In the genomic region with DNA sequence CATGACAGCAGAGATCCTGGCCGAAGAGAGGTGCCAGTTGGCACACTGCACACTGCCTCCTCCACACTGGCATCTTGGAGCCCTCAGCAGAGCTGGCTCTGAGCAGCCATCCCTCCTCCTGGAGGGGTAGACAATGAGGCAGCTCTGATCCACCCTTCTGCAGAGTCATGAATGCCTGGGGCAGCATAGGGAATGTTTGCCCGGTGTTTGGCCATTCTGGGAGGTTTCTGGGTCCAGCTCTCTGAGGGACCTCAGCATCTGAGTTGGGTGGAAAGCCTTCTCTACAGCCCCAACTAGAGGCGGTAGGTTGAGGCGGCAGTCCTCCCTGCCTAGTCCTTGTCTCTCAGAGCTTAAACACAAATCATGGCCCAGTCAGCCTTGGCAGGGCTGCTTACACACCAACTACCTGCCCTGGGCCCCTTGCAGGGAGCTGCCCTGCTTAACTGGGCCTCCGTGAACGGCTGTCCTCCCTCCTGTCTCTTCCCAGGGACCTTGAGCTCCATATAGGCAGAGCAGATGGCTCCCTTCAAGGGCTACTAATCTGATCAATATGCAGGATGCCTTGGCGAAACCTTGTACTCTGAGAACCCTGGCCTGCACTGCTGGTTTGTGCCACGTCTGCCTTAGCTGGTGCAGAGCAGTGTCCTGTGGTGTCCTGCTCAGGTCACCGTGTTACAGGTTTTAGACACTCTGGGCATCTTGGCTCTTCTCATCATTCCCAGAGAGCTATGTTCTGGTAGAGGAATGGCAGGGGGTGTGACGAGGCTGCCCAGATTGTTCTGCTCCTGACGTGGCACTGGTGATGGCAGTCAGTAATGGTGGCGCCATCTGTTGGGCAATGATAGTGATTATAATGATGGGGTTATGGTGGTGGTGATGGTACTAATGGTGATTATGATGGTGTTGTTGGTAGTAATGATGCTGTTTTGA, we compare ENCODE assay signal across 8 mouse cellular contexts. TPM values are rescaled to one million over a fixed set of nuclear protein-coding genes. Genes with fewer than 3 reads are reported as not detected.
DNase-seq lines count a peak whose midpoint lies in the region; ATAC-seq and TF ChIP-seq lines count a peak whose summit lies in the region.

No protein-coding gene starts in this region.

- no peaks in the 10 kb centered on the region for H3K4me1 ChIP-seq in kidney, adult 2 months (ENCODE audit: control insufficient read depth, insufficient read depth, low read length)
- H3K4me1 ChIP-seq in embryonic fibroblast, embryonic 13.5 days (ENCODE audit: control insufficient read depth, insufficient read depth, low read length) = peaks cover 1% of the 10 kb centered on the region; the same call in 1 of the 2 replicates
- no peaks in the 10 kb centered on the region for H3K4me1 ChIP-seq in stomach, postnatal 0 days (replicated peaks; ENCODE audit: control insufficient read depth, insufficient read depth)
- H3K4me1 ChIP-seq in midbrain, embryonic 15.5 days = peaks cover 14% of the 10 kb centered on the region; the same call in 1 of the 2 replicates

- no peak overlapping the region for H3K9ac ChIP-seq in stomach, postnatal 0 days (ENCODE audit: low read length)
- no peak overlapping the region for H3K9ac ChIP-seq in midbrain, embryonic 15.5 days

- H3K27me3 ChIP-seq in kidney, adult 2 months (replicated peaks; ENCODE audit: control insufficient read depth, insufficient read depth, low read length) = no peaks in the 10 kb centered on the region
- H3K27me3 ChIP-seq in stomach, postnatal 0 days (ENCODE audit: control insufficient read depth, insufficient read depth, low read length) = no peaks in the 10 kb centered on the region
- H3K27me3 ChIP-seq in midbrain, embryonic 15.5 days (replicated peaks) = no peaks in the 10 kb centered on the region

- no peaks in the 10 kb centered on the region for H3K9me3 ChIP-seq in stomach, postnatal 0 days (ENCODE audit: control insufficient read depth, low read length)
- no peaks in the 10 kb centered on the region for H3K9me3 ChIP-seq in midbrain, embryonic 15.5 days

- intact Hi-C loops in left cerebral cortex, postnatal 14 days (cut with DNase I) = no loop called here

- DNase-seq in kidney, adult 2 months = peak; percentile 23
- no peak for DNase-seq in kidney, adult 11 months
- DNase-seq in thymus, postnatal 0 days (ENCODE audit: low spot score) = peak; percentile 39
- DNase-seq in thymus, adult 18-20 months = no peak
- no peak for DNase-seq in stomach, postnatal 0 days (ENCODE audit: low spot score)
- DNase-seq in left cerebral cortex, postnatal 14 days (ENCODE audit: low spot score in 2 of 2) = no peak

- WGBS in kidney, adult 2 months = 79% methylated on average over 12 of the region's 12 CpGs
- 65% methylated on average over 12 of the region's 12 CpGs for WGBS in stomach, postnatal 0 days
- 62% methylated on average over 12 of the region's 12 CpGs for WGBS in midbrain, embryonic 15.5 days

- no peak for ATAC-seq in stomach, postnatal 0 days (ENCODE audit: low FRiP score, low TSS enrichment)
- no peak; the same call in 1 of the 2 replicates for ATAC-seq in midbrain, embryonic 15.5 days (replicated peaks)

- no peak overlapping the region for H3K4me3 ChIP-seq in kidney, adult 2 months (ENCODE audit: insufficient read depth, low read depth, low read length)
- no peak overlapping the region for H3K4me3 ChIP-seq in embryonic fibroblast, embryonic 13.5 days (ENCODE audit: insufficient read depth, low read length)
- no peak overlapping the region for H3K4me3 ChIP-seq in stomach, postnatal 0 days (ENCODE audit: low read depth, low read length)
- no peak overlapping the region for H3K4me3 ChIP-seq in midbrain, embryonic 15.5 days

- no peak for TF ChIP-seq POLR2A in kidney, adult 2 months (IDR thresholded peaks at IDR 0.05; ENCODE audit: low read depth, low read length)
- TF ChIP-seq POLR2A in embryonic fibroblast, embryonic 13.5 days (IDR thresholded peaks at IDR 0.05; ENCODE audit: low read depth, low read length) = no peak

- peak; percentile 56 for TF ChIP-seq CTCF in kidney, adult 2 months (conservative IDR thresholded peaks at IDR 0.05; ENCODE audit: insufficient read depth, insufficient read length, low read depth, low read length)
- TF ChIP-seq CTCF in embryonic fibroblast, embryonic 13.5 days (IDR thresholded peaks at IDR 0.05; ENCODE audit: borderline replicate concordance, insufficient read depth, low read length) = peak; percentile 38; the same call in 1 of the 2 replicates
- peak; percentile 67 for TF ChIP-seq CTCF in stomach, postnatal 0 days (IDR thresholded peaks at IDR 0.05; ENCODE audit: low read depth)

- no peak for TF ChIP-seq EP300 in stomach, postnatal 0 days (optimal IDR thresholded peaks at IDR 0.05)

- no peaks in the 10 kb centered on the region for H3K36me3 ChIP-seq in kidney, adult 2 months (ENCODE audit: control insufficient read depth, insufficient read depth, low read length)
- H3K36me3 ChIP-seq in stomach, postnatal 0 days (ENCODE audit: control insufficient read depth, insufficient read depth, low read length) = no peaks in the 10 kb centered on the region
- H3K36me3 ChIP-seq in midbrain, embryonic 15.5 days (replicated peaks) = no peaks in the 10 kb centered on the region

- no peak overlapping the region for H3K4me2 ChIP-seq in stomach, postnatal 0 days (replicated peaks; ENCODE audit: low read depth)
- H3K4me2 ChIP-seq in midbrain, embryonic 15.5 days = no peak overlapping the region

- no peak overlapping the region for H3K27ac ChIP-seq in kidney, adult 2 months (ENCODE audit: insufficient read depth, low read depth, low read length)
- H3K27ac ChIP-seq in embryonic fibroblast, embryonic 13.5 days (ENCODE audit: insufficient read depth, low read length) = no peak overlapping the region
- H3K27ac ChIP-seq in stomach, postnatal 0 days (replicated peaks) = no peak overlapping the region
- H3K27ac ChIP-seq in midbrain, embryonic 15.5 days = no peak overlapping the region

RNA-seq across cellular contexts. Expression of a gene that starts 50.3 kb away (rescaled TPM):
- polyA plus RNA-seq in kidney, adult 2 months (2012; rRNA removed) = 62.2 and 63.7 TPM in 2 replicates
- polyA plus RNA-seq in thymus, postnatal 0 days (2015; fragmentation: Nextera tagmentation; extraction: Ambion mirVana) = 42.1 and 49.1 TPM in 2 replicates
- polyA plus RNA-seq in embryonic fibroblast, embryonic 13.5 days (2011; ENCODE audit: insufficient read length, low read depth, missing spikeins) = 72.6 and 77.9 TPM in 2 replicates
- polyA plus RNA-seq in stomach, postnatal 0 days (2015; fragmentation: Nextera tagmentation; extraction: Ambion mirVana) = 31.5 and 32.1 TPM in 2 replicates
- 120 and 126 TPM in 2 replicates for polyA plus RNA-seq in midbrain, embryonic 15.5 days (2015; fragmentation: Nextera tagmentation; extraction: Ambion mirVana)
- 100 to 1,000 TPM; 111 to 120 TPM for total RNA-seq in left cerebral cortex, postnatal 14 days (2021)

RNA-seq across cellular contexts. Expression of a gene that starts 59.1 kb away (rescaled TPM):
- polyA plus RNA-seq in kidney, adult 2 months (2012; rRNA removed) = 6.3 and 9.4 TPM in 2 replicates
- 10.6 and 12.9 TPM in 2 replicates for polyA plus RNA-seq in thymus, postnatal 0 days (2015; fragmentation: Nextera tagmentation; extraction: Ambion mirVana)
- 4.4 and 6.1 TPM in 2 replicates for polyA plus RNA-seq in embryonic fibroblast, embryonic 13.5 days (2011; ENCODE audit: insufficient read length, low read depth, missing spikeins)
- 1.1 and 1.6 TPM in 2 replicates for polyA plus RNA-seq in stomach, postnatal 0 days (2015; fragmentation: Nextera tagmentation; extraction: Ambion mirVana)
- 2.0 and 2.3 TPM in 2 replicates for polyA plus RNA-seq in midbrain, embryonic 15.5 days (2015; fragmentation: Nextera tagmentation; extraction: Ambion mirVana)
- total RNA-seq in left cerebral cortex, postnatal 14 days (2021) = 1 to 10 TPM; 6.3 to 7.2 TPM

Comparison
In these comparisons a context has a peak if more than half of its experiments do, and no peak if none do; other contexts are left out.
1. DNase-seq: peak in kidney, adult 2 months (single experiment) and thymus, postnatal 0 days (single experiment); none in kidney, adult 11 months (single experiment), thymus, adult 18-20 months (0 of 2), stomach, postnatal 0 days (single experiment) and left cerebral cortex, postnatal 14 days (0 of 2).
2. Peak in every context shown above with its lines, with median percentiles within 50 percentile points of each other: CTCF ChIP-seq.